Mouse (Mus musculus) G1E (cell line): ENCODE measurements around the gene Abca4.

ENCODE experiments used
- CTCF ChIP-seq: IDR thresholded peaks from 2 replicates; pipeline ENCODE4 v1.5.1; 2012; ENCODE audit warnings: low read depth, low read length, inconsistent platforms, mixed read lengths
- GATA1 ChIP-seq: IDR thresholded peaks from 2 replicates; pipeline ENCODE4 v1.6.1; 2012; ENCODE audit warnings: borderline replicate concordance, low read length, inconsistent platforms, mixed read lengths
- GATA2 ChIP-seq: IDR thresholded peaks from 2 replicates; pipeline ENCODE4 v1.6.1; 2012; ENCODE audit warnings: low read depth, low read length, inconsistent platforms, borderline replicate concordance
- POLR2AphosphoS5 ChIP-seq: IDR thresholded peaks from 2 replicates; pipeline ENCODE4 v1.6.1; 2012; ENCODE audit warnings: low read depth, low read length, inconsistent platforms; ENCODE audit not compliant: insufficient replicate concordance
- TAL1 ChIP-seq: conservative IDR thresholded peaks from 2 replicates; pipeline ENCODE4 v1.6.1; 2012; ENCODE audit warnings: low read depth, low read length, inconsistent platforms, mixed read lengths

- TF ChIP-seq TAL1 (no peak), CTCF (no peak), GATA1 (no peak), POLR2AphosphoS5 (no peak), GATA2 (no peak)
These were observed 23.1 kb upstream of the Abca4 start for GRCm38 (mm10) chr3:122021029-122021652.
